Mouse (Mus musculus): ENCODE measurements around the gene Tmem255b.

Gene Tmem255b

DNA sequence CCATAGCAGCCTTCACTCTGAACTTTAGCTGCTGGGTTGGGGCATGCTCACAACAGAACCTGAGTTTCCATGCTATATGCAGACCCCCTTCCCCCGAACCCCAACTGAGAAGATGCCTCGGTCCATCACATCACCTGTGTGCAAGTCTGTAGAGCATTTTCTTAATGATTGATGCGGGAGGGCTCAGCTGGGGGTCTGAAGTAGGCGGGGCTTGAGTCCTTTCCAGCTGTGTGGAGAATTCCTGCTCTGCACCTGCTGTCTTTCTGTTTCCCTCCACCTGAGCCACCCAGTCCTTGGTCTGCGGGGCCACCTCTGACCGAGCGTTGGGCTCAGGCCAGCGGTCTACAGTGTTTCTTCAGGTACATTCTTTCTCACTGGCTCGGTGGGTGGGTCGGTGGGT, at the start of gene Tmem255b:
Gene Tmem255b, plus strand, starts transcription at position 301 of the 400 bp plus-strand sequence.
- peak in 1 of 2 experiments; percentile 29 for DNase-seq

DNA sequence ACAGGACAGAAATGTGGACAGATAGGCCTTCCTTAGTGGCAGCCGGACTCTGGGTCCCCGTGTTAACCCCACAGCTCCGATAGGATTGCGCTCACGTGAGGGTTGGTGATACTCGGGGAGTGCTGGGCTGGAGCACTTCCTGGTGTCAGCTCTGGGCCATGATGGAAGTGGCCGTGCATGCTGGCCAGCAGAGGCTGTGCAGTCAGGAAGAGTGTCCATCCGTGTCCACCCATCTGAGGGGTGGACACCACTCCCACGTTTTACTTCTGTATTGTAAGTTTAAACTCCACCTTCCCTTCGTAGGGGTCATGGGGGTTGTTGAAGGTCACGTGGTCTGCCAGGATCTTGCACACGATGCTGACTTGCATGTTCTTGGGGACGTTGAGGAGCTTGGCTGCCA, 48.6 kb upstream of the Tmem255b start:
- peak in 1 of 2 experiments; percentile 29 for DNase-seq

DNA sequence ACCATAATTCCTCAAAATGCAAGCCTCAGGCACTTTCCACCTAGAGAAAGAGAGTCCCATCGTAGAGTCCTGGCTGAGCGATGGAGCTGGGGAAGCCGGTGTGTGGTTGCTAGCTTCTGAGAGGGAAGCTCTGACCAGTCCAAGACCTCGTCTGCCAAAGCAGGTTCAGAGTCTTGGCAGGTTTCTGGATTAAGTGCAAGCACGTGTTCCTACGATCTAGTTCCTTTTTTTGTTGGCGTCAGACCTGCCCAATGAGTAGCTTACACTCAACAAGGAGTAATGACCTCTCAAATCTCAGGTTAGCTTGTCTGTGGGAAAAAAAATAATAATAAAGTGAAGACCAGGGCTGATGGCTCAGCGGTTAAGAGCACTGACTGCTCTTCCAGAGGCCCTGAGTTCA, 47.3 kb upstream of the Tmem255b start:
- DNase-seq, result no peak

DNA sequence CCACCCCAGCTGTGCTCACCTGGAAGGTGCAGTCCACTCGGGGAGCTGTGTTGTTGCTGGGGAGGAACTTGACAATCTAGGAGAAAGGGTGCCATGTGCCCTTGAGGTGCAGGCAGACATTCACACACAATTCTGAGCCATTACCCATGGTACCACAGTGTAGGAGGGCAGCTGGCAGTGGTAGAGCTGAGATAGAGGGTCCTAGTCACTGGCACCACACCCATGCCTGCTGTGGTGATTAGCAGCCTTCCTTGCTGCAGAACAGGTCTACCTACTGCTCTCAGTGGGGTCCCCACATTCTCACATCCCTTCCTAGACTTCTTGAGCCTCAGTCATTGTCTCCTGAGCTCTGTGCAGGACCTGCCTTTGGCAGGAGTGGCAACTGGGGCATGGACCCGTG, 46.2 kb upstream of the Tmem255b start:
- no peak for DNase-seq

DNA sequence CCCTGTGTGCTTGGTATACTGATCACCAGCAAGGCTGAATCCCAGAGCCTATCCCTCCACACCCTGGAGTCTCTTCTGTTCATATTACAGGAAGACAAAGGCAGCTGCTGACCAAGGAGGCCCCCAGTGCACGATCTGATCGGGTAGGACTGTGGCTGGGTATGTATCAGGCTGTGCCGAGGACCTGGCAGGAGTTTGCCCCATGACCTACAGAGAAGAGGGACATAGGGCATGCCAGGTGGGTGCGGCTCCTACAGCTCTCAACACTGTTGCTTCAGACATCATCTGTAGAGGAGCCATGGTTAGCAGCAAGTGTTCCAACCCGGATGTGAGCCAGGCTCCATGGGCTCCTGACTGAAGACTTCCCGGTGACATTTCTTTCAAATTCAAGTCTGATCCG, 41.1 kb upstream of the Tmem255b start:
- DNase-seq, result no peak

DNA sequence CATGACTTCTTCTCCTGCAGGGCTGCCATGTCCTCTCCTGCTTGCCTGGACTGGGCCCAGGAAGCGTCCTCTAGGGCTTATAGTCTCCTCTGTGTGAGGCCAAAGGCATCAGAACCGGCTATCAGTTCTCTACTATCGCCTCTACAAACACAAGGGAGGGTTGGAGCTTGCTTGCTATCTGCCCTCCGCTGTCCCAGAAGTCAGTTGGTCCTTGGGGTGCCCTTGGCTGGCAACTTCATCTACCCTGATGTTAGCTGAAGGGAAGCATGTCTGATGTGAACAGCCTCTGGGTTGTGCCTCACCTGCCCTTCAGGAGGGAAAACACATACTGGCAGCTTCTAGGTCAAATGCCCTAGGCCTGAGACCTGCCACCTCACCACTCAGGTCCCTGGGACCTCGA, 38.3 kb upstream of the Tmem255b start, which contains the start of gene Atp4b:
Gene Atp4b, minus strand, starts transcription at position 101 of the 400 bp plus-strand sequence.
- no peak for DNase-seq

DNA sequence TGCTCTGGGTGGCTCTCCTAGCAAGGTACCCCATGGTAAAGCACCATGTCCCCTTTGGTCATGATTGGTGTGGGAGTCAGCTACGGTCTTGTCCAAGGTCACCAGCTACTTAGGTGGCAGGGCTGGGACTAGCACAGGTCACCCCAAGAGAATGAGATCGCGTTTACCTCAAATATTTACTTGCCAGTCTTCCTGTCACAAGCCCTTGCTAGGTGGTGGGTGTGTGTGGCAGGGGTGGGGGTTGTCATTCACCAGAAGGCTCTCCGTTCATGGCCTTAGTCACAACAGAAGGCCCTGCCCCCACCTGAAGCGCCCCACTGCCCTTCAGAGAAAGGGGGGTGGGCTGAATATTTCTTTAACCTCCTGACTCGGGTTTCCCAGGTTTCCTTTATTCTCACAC, 31.5 kb upstream of the Tmem255b start:
- no peak for DNase-seq

DNA sequence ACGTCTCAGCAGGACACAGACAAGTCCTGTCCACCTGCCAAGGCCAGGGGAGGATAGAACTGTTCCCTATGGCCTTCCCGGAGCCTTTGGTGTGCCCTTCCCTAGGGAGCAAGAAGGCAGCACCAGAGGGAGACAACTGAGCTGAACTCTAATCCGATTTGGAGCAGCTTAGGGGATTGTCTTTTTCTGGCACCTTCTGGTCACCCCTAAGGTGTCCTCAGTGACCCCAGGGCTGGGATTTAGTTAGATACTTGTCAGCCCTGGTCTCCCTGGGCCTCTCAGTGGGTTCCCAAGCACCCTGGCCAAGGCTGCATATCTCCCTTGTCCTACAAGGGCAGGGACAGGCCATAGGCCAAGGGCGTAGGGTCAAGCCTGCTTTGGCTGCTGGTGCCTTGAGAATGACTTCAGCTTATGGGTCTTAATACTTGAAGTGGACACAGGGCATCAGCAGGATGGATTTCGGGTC, 30.3 kb upstream of the Tmem255b start, which contains the start of gene Grk1:
Gene Grk1, plus strand, starts transcription at position 416 of the 466 bp plus-strand sequence.
- DNase-seq, result no peak

DNA sequence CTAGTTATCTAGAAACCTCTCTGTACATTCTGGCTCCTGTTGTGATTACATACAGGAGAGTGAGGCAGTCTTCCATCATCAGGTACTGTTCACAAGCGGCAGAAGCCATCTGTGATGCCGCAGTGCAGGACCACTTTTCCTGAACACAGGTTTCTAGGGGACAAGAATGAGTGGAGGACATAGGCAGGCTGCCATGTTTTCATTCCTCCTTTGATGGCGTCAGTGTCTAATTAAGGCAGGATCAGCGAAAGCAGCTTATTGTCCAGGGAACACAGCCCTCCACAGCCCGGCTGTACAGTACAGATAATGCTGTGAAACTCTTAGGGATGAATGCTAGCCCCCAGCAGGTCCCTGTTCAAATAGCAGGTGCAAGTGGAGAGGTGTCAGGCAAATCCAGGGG, 29.0 kb upstream of the Tmem255b start:
- DNase-seq, result no peak

DNA sequence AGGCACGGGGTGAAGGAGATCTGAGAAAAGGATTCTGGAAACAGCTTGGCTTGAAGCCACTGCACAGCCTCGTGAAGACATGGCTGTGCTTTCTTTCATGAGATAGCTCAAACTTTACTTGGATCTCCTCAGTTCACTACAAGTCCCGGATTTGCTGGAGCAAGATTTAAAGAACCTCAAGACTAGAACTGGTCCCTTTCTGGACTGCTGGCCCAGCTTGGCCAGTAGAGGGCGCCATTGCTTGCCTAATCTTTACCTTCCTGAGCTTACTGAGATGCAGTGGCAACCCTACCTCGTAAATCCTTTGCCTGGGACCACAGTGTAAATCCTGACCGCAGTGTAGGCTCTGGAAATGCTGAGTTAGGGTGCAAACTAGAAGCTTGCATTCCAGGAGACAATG, 23.4 kb upstream of the Tmem255b start:
- peak; percentile 80 to 81 for DNase-seq

DNA sequence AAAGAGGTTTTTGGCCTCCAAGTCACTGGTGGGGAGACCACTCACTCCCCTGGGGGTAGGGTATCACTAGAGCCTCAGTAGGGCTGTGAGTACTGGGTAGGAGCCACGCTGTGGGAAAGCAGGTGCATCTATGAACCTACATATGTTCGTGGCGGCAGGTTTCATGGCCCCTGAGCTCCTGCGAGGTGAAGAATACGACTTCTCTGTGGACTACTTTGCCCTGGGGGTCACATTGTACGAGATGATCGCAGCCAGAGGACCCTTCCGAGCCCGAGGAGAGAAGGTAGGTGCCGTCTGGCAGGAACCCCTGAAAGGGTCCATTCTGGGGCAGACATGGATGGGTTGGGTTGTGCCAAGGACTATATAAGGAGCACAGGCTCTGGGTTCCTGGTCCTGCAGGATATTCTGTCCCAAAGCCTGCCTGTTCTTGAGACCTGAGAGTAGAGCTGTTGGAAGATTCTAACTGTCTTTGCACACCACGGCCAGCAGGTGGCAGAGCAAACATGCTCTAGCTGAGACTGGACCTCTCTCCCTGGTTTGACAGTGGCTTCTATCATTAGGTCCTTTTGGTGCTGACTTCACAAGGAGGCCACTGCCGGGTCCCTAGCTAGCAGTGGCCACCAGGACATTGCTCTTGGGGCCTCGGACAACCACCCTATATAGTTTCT, 22.0 kb upstream of the Tmem255b start:
- peak; percentile 79 for DNase-seq

DNA sequence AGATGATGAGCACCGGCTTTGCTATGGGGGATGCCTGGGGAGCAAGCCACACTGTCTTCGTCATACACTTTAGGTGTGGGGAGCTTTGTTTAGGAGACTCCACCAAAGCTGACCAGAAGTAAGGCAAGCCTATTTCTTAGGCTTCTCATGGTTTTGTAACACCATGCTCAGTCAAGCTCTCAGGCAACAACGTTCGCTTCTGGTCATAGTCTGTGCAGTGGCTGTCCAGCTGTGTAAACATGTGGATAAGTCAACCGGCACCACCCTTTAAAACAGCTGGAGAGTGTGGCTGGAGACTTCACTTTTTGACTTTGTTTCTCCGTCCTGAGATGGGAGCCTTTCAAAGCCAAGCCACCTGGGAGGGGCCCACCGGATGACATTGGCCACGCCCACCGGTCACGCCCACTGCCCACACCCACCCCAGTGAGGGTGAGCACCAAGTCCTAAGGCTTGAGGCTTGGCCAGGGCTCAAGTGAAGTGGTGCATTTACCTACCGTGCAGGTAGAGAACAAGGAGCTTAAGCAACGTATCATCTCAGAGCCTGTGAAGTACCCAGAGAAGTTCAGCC, 21.1 kb upstream of the Tmem255b start:
- peak; percentile 48 to 52 for DNase-seq

DNA sequence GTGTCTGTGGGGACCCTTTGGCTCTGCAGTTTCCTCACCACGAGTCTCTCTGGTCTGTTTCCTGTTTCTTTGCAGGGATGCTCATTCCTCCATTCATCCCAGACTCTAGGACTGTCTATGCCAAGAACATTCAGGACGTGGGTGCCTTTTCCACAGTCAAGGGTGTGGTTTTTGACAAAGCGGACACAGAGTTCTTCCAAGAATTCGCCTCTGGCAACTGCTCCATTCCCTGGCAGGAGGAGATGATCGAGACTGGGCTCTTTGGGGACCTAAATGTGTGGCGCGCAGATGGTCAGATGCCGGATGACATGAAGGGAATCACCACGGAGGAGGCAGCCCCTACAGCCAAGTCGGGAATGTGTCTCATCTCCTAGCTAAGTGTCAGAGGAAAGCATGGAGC, 19.1 kb upstream of the Tmem255b start:
- DNase-seq, result no peak

DNA sequence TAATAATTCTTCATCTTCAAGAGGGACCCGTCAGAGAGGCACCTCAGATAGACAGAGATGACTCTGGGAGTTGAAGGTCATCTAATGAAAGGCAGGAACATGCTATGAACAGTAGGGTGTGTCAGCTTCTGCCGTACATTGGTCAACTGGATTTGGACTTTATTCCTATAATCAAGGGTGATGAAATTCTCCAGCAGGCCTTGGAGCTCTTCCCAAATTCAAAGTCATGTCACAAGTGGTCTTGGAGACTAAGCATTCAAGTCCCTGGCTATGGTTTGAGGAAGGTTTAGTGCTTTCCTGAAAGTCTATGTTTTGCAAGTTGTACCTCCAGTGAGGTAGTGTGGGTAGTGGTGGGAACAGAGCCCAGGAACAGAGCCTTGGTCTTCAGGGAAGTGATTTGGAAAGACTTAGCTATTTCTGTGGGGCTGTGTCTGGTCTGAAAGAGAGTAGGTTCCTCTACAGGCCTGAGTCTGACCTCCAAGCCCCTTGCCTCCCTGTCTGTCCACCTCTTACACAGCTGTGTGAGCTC, 15.8 kb upstream of the Tmem255b start:
- DNase-seq, result no peak

DNA sequence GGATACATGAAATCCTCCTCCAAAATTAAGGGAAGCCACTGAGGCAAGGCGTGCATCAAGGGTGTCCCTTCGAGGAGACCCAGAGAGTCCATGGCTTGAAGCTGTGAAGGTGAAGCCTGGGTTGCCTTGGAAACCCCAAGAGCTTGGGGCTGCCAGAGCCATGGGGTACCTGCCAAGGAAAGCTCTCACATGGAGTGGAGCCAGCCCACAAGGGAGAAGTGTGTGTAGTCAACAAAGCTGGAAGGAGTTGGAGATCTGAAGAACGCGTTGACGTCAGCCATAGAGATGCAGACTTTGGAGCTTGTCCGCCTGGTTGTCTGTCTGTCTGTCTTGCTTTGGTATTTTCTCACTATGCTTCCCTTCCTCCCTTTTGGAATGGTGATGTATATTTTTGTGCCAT, 14.0 kb upstream of the Tmem255b start:
- no peak for DNase-seq

DNA sequence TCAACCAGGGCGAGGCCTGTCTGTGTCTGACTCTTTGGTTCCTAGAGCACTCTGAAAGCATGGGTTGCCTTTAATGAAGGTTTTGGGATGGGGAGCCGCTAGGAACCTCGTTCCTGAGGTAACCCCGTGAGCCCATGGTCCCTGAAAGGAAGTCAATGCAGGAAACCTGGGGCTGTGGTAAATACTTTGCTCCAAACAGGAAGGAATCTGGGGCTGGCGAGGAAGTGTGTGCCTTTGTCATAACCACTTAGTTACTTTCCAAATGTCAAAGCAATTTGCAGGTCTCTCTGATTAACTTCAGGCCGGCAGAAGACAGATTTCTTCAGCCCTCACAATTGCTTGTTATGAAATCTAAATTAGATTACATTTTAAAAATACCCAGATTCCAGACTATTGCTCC, 7.6 kb upstream of the Tmem255b start:
- DNase-seq, result peak in 1 of 2 experiments; percentile 40

DNA sequence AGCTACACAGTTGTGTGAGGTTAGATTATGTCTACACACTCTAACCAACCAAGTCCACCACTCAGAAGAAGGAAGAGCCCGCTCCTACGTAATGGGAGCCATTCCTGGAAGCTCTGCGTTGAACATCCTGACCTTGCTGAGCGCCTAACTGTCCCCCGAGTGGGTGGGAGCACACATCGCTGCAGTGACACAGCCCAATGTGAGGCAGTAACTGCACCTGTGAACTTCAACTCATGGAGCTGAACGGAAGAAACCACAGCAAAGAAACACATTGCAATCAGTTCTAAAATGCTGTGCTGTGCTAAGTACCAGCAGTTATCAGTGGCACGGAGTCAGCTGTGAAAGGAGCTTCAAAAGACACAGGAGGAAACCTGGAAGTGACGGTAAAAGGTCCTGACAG, 6.8 kb upstream of the Tmem255b start:
- DNase-seq, result no peak

DNA sequence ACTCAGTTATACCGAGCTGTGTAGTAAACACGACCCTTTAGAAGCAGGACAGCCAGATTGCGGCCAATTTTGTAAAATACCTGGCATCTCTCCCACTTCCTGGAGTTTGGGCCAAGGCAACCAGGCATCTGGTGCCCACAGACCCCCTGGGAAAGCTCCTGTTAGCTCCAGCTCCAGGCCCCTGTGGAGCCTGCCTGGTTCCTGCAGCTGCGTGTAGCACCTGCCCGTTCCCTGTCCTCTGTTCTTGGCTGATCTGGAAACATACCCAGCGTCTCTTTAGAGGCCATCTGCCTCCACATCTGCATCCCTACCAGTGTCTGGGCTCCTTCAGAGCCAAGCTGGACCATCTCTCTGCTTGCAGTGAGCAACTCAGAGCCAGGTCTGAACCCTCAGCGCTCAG, 4.6 kb upstream of the Tmem255b start:
- no peak for DNase-seq

DNA sequence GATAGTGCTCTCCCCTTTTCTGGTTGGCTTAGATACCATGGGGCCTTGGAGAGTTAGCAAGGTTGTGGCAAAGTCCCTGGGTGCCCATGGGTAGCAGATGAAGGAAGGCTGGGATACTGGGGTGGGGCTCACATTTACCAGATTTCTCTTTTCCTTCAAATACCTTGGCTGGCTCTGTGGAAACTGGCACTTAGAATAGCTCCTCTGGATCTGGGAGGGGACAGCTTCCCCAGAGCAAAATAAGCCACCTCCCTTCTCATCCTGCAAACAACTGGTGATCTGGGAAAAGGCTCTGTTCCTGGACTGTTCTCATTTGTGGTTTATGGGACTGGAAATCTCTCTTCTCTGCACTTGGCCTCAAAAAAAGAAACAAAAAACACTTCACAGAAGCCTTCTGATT, 4.1 kb upstream of the Tmem255b start:
- DNase-seq, result no peak

DNA sequence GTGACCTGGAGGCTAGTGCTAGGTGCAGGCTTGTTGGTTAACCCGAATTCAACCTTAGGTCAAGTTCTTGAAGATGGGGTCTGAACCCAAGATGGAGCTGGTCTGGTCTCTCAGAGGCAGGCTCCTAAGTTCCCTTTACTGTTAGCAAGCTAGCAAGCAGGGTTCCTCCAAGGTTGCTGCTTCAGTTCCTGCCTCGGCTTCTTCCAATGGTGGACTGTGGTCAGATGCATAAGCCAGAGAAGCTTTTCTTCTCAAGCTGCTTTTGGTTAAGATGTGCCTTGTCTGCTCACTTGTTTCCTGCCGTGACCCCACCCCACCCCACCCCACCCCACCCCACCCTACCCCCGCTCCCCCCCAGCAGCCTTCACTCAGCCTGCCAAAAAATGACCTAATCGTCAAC, 1.9 kb upstream of the Tmem255b start:
- DNase-seq, result no peak

DNA sequence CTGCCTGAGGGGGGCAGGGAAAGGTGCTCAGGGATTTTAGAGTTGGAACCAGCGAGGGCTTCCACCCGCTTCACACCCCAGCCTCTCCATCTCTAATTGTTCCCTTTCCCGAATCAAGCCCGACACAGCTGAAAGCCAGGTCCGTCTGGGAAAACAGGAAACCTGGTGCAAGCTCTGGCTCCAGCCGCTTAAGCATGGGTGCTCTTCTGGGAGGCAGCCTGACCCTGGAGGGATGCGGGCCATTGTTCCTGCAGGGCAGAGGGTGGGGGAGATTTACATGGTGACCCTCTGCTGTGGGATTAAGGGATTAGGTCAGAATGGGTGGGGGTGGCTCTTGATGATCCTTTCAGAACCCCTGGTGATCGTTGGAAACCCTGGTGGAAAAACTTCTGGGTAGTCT, 1.1 kb downstream of the Tmem255b start:
- DNase-seq, result no peak

DNA sequence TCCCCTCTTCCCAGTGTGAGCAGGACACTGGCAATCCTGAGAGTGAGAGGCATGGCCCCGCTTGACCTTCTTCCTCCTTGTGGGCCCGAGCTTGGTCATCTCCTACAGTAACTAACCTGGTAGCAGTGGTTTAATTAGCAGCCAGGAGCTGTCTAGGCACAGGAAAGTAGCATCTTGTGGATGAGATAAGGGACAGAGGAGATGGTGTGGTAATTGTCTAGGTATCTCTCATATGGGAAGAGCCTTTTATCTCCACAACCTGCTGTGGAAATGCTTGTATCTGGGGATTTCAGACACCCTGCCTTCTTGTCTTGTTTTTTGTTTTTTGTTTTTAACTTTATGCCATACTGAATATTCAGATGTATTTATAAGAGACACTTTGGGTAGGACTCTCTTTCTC, 2.5 kb downstream of the Tmem255b start:
- no peak for DNase-seq

DNA sequence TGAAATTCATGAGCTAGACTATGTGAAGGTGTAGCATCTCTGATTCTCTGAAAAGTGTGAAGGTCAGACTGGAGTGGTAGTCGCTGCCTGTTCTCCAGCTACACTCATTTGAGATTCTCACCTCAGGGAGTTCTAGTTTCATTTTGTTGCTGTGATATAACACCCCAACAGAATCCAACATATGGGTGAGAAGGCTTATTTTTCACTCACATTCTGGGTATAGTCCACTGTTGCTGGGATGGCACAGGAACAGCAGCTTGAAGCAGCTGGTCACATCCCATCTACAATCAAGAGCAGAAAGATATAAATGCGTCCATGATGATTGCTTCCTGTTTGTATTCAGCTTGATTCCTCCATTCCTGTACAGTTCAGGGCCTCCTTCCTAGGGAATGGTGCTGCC, 7.2 kb downstream of the Tmem255b start:
- no peak for DNase-seq

DNA sequence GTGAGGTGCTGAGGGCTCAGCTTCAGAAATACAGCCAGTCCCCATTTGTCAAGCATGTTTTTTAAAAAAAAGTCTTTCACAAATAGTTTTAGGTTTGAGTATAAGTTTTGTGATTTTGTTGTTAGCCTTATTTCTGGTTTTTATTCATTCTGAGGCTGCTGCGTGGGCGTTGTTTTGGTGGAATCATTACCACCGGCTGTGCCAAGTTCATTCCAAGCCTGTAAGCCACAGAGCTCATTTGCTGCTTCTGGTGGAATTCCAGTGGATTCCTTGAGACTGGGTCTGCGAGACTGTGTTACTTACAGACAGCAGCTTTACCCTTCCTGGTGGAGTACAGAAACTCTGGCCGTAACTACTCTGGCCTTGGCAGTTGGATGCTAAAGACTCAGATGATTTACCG, 11.5 kb downstream of the Tmem255b start:
- DNase-seq, result no peak

All from kidney, postnatal 4 days (tissue).